Mouse (Mus musculus) T-cell, adult 2 months (primary cell): ENCODE measurements around the gene Dcaf6.
"Not testable (repeated sequence)": the region's sequence is repeated elsewhere in the genome, so short reads cannot be mapped to it uniquely, and the experiment has no call there.

Experiments used
- DNase-seq: peaks from one replicate; pipeline ENCODE4 v3.0.0; 2022; ENCODE audit warnings: low spot score

The Dcaf6 gene

DNA sequence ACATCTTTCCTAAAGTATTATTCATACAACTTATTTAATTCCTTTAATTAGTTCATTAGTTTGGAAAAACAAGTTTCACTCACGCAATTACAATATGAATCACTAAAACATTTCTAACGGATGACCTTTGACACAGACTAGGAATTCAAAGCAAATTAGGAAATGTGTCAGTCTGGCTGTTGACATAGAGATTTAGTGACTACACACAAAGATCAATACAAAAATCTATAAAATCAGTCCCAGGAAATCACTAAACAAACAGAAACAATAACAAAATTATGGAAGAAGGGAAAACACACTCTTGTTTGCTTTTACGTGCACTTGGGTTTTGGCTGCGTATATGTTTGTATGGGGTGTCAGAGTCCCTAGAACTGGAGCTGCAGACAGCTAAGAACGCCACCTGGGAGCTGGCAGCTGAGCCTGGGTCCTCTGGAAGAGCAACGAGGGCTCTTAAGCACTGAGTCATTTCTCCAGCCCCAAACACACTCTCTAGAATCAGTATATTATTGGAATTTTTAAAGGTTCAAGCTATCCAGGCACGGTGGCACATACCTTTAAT, 38.8 kb downstream of the Dcaf6 start:
- DNase-seq, result no peak

DNA sequence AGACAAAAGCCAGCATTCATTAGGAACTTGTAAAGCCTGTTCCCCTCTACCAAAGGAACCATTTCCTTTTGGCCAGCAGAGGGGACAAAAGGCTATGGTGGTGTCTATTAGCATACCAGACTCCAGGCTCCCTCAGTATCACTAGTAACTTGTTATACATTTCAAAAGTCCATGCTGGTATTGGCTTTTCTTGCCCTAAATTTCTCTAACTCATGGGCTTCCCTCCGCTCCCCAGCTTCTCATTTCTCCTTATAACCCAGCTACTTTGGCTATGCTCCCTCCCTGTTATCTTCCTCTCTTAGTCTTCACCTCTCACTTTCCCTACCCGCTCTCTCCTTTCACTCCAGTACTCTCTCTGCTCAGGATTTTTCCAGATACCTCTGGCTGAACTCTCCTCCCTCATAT, 63.9 kb downstream of the Dcaf6 start:
- no peak for DNase-seq

DNA sequence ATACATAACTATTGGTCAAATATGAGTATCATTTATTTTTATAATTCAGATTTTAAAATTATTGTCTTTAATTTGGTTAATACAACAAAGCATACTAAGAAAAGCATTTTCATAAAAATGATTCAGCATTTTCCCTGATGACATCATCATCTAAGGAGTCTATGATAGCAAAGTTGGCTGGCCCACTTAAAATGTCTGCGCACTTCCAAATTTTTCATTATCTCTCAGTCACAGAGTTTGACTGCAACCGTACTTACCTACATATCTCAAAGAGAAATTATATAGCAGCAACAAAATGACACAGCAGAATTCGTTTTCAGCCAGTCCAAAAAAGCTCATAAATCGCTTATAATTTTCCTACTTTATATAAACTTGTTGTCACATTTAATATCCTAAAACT, 64.3 kb downstream of the Dcaf6 start:
- DNase-seq, result no peak

DNA sequence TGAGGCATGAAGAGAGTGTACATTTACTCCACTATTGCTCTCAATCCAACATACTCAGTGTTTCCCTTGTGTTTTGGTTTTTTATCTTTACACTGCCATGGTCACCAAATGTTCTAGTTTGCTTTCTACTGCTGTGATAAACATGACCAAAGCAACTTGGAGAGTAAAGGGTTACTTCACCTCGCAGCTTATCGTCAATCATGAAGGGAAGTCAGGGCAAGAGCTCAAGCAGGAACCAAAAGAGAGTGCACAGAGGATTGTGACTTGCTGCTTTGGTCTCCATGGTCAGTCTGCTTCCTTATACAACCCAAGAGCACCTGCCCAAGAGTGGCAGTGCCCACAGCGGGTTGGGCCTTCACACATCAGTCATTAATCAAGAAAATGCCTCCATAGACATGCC, 65.4 kb downstream of the Dcaf6 start:
- no peak for DNase-seq

DNA sequence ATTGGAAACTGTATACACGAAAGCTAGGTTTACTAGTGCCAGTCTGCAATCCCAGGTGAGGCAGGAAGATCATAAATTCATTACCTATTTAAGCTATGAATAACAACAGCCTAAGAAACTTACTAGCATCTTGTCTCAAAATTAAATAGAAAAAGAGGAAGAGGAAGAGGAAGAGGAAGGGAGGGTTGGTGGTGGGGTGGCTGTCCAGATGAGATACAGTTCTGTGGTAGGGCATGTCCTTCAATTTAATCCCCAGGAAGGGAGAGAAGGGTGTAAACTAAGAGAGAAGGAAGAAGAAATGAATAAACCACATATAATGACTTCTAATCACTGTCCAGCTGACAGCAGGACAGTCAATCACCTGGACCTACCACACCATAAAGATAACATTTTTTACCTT, 67.2 kb downstream of the Dcaf6 start:
- DNase-seq, result no peak

DNA sequence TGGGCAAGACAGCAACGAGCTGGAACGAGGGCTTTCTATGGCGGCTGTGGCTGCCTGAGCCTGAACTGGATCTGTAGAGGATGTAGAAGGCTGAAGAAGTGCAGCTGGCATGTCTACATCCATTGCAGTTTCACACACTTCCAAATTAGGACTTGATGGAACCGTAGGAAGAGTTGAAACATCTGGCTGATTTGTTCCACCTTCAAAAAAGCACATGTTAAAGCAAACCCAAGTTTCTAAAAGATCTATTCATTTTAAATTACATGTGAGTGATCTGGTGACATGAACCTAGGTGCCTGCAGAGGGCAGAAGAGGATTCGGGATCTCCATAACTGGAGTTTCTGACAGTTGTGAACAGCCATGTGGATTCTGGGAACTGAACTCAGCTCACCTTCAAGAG, 71.6 kb downstream of the Dcaf6 start:
- no peak for DNase-seq

DNA sequence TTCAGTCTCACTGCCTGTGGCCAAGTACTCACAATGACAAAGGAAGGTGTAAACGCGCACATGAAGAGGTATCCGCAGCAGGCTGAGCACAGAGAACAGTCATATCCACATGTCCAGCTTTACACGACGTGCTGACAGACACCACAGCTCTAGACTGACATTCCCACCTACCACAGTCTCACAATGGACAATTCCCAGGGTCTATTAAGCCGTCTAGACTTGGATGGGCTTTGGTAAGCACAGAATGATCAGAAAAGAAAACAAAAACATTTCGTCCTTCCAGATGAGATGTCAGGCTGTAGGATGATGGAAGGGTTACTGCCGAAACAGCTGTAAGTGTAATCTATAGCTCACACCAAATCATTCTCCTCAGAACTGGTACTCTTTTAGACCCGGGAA, 73.8 kb downstream of the Dcaf6 start:
- DNase-seq, result no peak

DNA sequence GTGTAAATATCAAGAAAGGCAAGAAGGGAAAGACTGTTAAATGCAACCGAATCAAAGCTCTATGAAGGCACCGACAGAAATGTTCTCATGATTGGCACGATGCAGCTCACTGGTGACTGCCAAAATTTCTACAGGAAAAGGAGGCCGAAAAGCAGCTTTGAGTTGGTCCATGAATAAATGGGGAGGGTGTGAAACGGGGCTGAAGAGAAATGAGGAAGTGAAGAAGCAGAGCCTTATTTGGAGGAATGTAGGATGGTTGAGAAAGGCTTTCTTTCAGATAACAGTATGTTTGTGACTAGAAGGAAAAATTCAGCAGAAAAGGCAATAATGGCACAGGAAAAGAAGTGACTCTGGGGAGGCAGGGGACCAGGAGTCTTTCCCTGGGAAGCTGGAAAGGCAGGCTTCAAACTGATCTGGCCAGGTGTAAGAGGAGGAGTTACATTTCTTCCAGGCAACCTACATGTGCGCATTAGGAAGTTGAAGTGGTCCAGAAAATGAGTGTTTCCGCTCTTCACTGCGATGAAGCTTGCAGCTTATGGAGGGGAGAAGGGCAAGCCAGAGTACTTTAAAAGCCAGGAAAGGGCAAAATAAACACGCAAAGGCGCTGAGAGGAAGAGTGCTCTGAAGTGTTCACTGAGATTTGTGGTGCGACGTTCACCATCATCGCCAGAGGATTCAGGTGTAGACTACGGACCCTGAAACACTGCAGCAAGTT, 74.3 kb downstream of the Dcaf6 start:
- no peak for DNase-seq

DNA sequence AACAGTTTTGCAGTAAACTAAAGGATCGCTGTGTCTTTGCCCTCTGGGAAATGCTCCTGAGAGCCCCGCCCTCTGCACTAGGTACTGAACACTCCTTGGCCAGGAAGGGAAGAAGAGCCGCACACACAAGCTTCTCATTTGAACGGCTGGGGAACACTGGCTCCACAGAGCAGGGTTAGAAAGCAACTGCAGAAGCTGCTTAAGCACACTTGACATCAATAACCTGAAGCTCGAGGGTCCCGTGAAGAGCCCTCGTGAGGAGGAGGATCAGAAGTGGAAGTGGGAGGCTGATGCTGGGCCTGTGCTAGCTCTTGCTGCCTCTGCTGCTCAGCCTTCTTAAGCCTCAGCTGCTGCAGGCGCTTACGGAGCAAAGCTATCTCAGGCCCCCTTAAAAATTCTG, 86.4 kb downstream of the Dcaf6 start:
- DNase-seq, result no peak

DNA sequence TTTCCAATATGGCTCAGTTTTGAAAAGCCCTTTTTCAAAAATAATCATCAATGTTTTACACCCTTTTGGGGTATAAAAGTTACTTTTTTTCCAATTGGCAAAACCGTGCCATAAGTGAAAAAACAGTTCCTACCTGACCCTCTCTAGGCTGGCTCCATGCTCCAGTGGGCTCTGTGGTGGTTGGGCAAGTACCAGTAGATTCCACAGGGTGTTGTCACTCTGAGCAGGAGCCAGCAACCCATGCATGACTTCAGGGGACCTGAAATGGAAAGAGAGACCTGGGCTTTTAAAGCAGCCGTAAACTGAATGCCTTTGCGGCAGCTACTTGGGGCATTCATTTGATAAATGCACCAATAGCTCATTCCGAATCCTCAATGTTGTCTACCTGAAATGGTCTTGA, 89.3 kb downstream of the Dcaf6 start:
- DNase-seq, result no peak

DNA sequence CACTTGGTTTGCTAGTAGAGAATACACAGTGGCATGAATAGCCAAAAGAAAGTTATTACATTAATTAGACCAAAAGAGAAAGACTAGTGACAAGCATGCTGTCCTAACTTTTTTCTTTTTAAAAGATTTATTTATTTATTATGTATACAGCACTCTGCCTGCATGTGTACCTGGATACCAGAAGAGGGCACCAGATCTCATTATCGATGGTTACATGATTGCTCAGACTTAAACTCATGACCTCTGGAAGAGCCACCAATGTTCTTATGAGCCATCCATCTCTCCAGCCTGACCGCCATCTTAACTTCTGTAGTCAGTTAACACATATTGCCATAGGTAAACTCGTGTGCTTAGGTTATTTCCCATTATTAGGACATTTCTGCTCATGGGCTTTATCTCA, 95.2 kb downstream of the Dcaf6 start:
- DNase-seq, result no peak

DNA sequence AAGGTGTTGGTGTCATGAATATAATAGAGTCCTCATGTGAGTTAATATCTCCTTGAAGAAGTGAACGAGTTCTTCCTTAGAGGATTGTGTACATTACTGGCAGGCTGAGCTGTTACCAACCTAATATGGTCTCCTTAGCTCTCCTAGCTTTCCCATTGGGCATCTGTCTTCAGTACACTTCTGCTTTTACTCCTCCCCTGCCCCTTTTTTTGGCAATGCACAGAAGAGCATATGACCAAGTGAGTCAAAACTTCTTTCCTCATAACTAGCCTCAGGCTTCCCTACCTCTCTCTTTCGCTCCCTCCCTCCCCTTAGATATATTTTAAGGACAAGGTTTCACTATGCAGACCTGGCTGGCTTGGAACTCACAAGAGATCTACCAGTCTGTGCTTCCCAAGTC, 97.0 kb downstream of the Dcaf6 start:
- DNase-seq, result no peak

DNA sequence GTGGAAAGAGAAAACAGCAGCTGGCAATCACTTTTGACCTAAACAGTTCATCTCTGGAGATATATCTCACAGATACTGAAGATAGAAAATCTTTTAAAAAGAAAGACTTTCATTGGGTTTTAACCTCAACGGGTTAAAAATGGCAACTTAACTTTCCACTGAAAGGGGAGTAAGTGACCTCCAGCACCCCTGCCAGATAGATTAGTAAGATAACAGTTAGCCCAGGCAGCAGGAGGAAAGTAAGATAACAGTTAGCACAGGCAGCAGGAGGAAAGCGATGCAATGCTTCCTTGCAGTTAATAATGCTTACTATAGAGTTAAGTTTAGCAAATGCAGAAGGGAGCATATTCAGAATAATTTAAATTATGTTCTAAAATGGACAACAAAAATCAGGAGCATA, 103.9 kb downstream of the Dcaf6 start:
- DNase-seq, result no peak

DNA sequence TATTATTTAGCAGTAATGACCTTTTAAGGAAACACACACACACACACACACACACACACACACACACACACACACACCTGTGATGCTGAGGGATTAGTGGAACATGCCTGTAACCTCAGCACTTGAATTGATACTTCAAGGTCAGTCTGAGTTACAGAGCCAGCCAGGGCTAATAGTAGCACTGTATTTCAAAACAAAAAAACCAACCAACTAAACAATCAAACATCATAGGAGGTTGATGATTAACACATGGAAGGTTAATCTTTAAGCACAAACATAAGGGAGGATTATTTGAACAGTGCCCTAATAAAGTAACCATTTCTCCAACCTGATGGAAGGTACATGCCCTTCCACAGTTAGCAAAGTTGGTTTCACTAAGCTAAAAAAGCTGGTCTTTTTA, 111.6 kb downstream of the Dcaf6 start:
- no peak for DNase-seq

DNA sequence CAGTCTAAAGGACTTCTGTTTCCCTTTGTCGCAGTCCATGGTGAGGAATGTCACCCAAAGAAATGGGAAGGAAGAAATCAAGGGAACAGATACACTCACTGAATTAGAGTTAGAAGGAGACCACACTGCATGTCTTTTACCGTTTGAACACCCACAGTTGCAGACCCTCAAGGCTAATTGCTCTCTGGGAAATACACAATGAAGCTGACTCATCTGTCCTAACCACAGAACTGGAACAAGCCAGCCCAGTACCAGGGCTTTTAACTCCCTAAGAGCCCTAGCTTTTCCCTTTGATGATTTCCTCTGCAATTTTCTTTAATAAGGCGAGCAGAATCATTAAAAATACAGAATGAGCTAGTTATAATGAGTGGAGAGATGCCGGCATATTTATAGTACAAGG, 115.8 kb downstream of the Dcaf6 start:
- DNase-seq, result no peak

DNA sequence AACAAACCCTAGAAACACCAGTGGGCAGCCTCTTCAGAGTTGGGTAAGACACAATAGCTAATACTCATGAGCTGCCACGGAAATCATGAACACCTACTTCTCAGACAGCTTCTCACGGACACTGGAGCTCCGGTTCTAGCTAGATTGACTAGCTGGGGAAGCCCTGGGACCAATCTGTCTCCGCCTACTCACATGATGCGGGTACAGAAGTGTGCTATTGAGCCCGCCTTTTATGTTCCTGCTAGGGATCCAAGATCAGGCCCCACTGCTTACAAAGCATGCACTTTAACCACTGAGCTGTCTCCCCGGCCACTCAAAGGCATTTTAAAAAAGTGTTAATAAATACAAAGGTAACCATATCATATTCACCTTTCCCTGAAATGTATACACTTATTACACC, 118.1 kb downstream of the Dcaf6 start:
- DNase-seq, result no peak

DNA sequence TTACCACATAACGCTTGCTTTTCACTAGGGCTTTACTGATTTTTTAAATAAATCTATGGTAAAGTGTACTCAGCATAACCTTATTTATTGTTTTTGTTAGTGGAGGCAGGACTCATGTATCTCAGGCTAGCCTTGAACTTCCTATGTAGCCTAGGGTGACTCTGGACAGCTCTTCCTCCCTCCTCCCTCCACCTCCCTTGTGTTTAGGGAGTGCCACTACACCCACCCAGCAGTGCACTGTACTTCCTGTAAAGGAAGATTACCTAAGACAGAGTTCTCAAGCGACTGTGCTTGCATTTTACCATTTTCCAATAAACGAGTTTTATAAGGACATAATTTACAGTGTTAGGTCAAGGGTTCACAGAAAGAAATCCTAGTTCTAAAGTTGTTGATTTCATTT, 127.5 kb downstream of the Dcaf6 start:
- DNase-seq, result no peak

DNA sequence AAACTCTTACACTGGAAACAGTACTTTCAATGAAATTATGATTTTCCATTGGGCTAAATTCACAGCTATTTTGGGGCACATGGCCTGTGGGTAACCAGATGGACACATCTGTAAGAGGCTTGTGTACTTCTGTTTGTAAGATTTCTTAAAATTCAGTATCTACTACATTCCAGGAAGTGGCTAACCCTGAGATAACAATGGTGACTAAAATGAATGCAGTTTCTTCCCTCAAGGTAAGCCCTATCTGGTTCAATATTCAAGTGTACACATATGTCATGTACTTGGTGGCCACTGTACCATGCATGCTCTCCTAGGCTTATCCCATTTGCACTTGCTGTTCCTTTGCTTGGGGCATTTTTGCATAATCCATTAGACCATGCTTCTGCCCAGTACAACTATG, 129.4 kb downstream of the Dcaf6 start:
- no peak for DNase-seq

DNA sequence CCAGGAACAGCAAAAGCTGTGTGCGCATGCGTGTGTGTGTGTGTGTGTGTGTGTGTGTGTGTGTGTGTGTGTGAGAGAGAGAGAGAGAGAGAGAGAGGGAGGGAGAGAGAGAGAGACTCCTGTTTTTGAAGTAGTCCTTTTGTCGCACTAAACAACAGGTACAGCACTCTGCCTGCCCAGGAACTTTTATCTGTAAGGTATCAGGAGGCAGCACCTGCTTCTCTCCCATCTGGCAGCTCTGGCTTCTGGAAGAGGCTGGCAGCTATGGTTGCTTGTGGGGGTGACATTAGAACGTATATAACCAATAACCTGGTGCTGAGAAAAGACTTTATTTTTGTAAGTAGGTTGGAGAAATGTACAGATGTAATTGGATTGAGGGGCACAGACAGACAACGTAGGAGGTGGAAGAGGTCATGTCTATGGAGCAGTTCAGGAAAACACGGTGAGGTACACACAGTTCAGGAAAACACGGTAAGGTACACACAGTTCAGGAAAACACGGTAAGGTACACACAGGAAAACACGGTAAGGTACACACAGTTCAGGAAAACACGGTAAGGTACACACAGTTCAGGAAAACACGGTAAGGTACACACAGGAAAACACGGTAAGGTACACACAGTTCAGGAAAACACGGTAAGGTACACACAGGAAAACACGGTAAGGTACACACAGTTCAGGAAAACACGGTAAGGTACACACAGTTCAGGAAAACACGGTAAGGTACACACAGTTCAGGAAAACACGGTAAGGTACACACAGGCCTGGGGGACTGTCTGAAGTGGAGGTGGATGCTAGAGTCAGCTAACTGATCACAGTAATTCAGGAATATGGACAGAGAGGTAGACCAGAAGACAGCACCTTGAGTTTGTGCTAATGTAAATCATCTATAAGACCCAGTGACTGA, 131.6 kb downstream of the Dcaf6 start:
- DNase-seq, result not testable (repeated sequence)

DNA sequence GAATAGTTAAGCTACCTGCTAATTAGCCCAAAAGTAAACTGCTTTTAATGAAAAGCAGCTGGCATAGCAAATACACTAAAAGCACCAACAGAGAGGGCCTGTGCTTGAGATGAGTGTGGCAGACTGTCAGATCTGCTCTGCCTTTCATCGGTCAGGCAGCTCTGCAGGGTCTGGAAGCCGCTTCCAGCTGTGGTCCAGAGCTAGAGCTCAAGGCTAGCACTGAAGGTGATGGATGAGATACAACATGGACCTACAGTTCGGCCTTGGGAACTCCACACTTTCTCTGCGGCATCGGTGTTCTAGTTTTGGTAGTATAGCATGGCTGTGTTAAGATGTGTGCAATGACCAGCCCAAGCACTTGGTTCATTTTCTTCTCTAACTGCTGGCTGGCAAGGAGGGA, 132.4 kb downstream of the Dcaf6 start:
- DNase-seq, result no peak

DNA sequence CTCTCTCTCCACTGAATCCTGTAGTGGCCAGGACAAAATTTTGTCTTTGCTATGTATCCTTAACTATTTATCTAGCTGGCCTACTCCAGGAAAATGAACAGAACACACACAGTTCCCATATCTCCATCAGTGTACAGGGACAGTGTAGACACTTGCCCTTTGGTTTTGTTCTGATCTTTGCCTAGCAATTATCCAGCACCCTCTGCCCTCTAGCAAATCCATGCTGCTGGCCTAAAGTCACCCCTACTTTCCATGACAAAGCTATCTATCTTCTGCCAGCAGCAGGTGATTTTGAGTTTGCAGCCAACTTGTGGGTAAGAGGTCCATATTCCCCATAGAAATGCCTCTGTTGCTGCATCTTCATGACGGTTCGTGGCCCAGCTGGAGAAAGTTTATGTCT, 132.9 kb downstream of the Dcaf6 start:
- no peak for DNase-seq

DNA sequence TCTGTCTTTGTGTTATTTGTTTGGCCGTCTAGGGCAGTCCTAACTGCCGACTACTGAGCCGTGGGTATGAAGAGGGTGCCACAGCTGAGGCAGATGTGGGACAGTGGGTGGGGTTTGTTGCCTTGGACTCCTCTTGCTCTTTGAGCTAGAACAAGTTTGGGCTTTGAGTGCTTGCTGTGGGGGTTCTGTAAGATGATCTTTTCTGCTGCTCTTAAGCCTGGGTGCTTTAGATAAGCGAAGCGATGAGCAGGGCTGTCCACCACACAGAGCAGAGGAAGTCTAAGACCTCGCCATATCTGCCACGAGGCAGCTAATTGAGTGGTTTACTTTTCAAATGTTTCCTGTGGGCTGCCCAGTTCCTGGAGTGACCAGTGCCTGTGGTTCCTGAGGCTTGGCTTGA, 137.3 kb downstream of the Dcaf6 start:
- no peak for DNase-seq

DNA sequence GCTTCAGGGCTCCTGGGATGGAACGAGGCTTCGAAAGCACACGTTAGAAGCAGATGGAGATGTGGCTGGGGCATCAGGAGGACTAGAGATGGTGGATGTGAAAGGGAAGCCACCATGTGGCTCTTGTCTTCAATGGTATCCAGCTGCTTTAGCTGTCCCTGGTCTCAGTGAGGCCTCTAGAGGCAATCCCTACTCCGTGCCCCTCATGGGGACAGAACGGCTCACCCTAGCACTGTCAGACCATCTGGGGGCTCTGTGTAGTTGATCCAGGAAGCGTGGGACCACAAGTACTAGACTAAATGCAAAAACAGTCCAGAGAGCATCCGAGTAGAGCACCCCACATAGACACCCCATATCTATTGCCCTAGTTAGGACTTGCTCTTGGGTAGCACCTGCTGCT, 138.4 kb downstream of the Dcaf6 start:
- no peak for DNase-seq
